Mouse (Mus musculus) G1E (cell line): ENCODE data around the gene Megf8.

Experiments
- CTCF ChIP-seq: IDR thresholded peaks from 2 replicates; pipeline ENCODE4 v1.5.1; 2012; ENCODE audit warnings: low read depth, low read length, inconsistent platforms, mixed read lengths
- TAL1 ChIP-seq: conservative IDR thresholded peaks from 2 replicates; pipeline ENCODE4 v1.6.1; 2012; ENCODE audit warnings: low read depth, low read length, inconsistent platforms, mixed read lengths

GRCm38 (mm10) chr7:25267751-25268463, 49.1 kb upstream of the Megf8 start:
- TF ChIP-seq CTCF, result no peak
- TF ChIP-seq TAL1, result no peak
